Mouse (Mus musculus): ENCODE measurements around the gene Adssl1.

DNA sequence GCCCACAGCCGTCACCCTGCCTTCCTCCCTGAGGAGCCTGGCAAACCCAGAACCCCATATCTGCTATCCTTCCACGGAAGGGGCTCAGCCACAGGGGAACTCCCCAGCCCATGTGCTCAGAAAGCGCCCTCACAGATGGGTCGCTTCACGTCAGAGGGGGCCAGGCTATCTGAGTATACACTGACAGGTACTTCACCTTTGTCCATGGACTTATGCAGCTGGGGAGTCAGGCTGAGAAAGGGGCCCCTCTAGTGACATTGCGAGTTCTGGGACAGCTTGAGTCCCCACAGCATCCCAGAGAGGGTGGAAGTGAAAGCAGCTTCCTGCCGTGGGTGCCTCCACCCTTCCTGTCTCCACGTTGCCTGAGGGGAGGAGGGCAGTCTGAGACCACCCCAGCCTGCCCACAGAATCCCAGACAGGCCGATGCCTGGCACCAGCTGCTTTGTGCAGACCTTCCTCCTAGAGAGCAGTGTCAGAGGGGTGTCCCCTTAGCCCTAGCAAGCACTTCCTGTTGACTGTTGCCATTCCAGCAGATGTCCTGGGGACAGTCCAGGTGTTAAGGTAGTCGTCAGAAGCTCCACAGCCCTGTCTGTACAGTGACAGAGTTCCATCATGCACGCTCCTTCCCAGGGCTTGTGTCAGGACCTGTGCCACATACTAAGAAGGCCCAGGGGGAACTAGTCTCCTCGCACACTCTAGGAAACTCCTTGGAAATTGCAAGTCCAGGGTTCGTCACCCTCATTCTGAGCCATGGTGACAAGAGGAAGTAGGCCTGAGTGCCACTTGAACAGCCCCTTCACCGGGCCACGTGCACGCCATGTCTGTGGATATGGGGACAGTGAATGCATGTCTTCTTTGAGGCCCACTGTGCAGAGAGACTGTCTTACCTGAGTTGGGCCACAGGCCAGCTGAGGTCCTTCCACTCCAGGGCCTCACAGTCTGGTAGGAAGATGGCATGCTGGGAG is 25.6 kb upstream of the Adssl1 start:
- no peak; the same call in 1 of the 2 replicates for TF ChIP-seq POLR2A (IDR thresholded peaks at IDR 0.05; ENCODE audit: low read depth, low read length)
- TF ChIP-seq ZC3H11A (IDR thresholded peaks at IDR 0.05; ENCODE audit: low read depth, low read length) = no peak
- TF ChIP-seq CTCF (conservative IDR thresholded peaks at IDR 0.05 in 1 of 2, IDR thresholded peaks at IDR 0.05 in 1 of 2; ENCODE audit: low read depth in 2 of 2, low read length in 2 of 2) = no peak
- no peak for TF ChIP-seq CHD2 (IDR thresholded peaks at IDR 0.05; ENCODE audit: low read length)
- TF ChIP-seq POLR2AphosphoS2 (IDR thresholded peaks at IDR 0.05; ENCODE audit: low read depth, low read length) = no peak
- 0 out of 2 replicates have a peak, but pooled peaks have one; percentile 67 for TF ChIP-seq MAZ (IDR thresholded peaks at IDR 0.05; ENCODE audit: low read depth, low read length)
- TF ChIP-seq TCF12 (IDR thresholded peaks at IDR 0.05; ENCODE audit: low read depth, low read length) = peak; percentile 77; the same call in 1 of the 2 replicates
- TF ChIP-seq MAX (IDR thresholded peaks at IDR 0.05; ENCODE audit: low read length) = peak; percentile 86
